Mouse (Mus musculus): ENCODE results near the gene Cdc123. TPM values are rescaled to one million over a fixed set of nuclear protein-coding genes. Genes with fewer than 3 reads are reported as not detected.

The Cdc123 gene
- 182 and 209 TPM in 2 replicates for polyA plus RNA-seq (2012; rRNA removed)
- 296 TPM in 2 replicates for polyA plus RNA-seq (2014; fragmentation: Nextera tagmentation; extraction: Ambion mirVana)

- H3K9ac ChIP-seq (ENCODE audit: low read depth, low read length, severe bottlenecking), result peak within 1 kb of the TSS; percentile 82
- H3K4me3 ChIP-seq (replicated peaks; ENCODE audit: low read length), result peak within 1 kb of the TSS; percentile 79
- WGBS, result under 1% methylated on average over 53 of the region's 53 CpGs
- H3K27me3 ChIP-seq (ENCODE audit: control insufficient read depth, insufficient read depth, low read length), result no peaks in the 10 kb centered on the region
- peak within 1 kb of the TSS; percentile 85 for H3K27ac ChIP-seq (replicated peaks; ENCODE audit: low read depth, low read length)
- peaks cover 12% of the 10 kb centered on the region for H3K4me1 ChIP-seq (ENCODE audit: control insufficient read depth, insufficient read depth, low read length)
- H3K9me3 ChIP-seq (ENCODE audit: control insufficient read depth, low read length), result no peaks in the 10 kb centered on the region
- peak within 1 kb of the TSS; percentile 56 for H3K4me2 ChIP-seq (replicated peaks; ENCODE audit: low read depth, low read length, severe bottlenecking)
- DNase-seq (ENCODE audit: low spot score) (peak; percentile 93), ATAC-seq (ENCODE audit: low FRiP score, low read depth) (peak; percentile 97)
- peak; percentile 72; the same call in 1 of the 2 replicates for TF ChIP-seq POLR2A (IDR thresholded peaks at IDR 0.05; ENCODE audit: borderline replicate concordance, extremely low read depth, insufficient read depth, insufficient read length)
- peaks cover 22% of the 10 kb centered on the region for H3K36me3 ChIP-seq (ENCODE audit: control insufficient read depth, insufficient read depth, low read length)
Observed at GRCm38 (mm10) chr2:5844873-5845631, at the start of gene Cdc123, which contains the start of gene Nudt5. Gene Cdc123 (minus strand): TSS chr2:5845164. Gene Nudt5 (plus strand): TSS chr2:5845019.

- H3K9ac ChIP-seq (ENCODE audit: low read depth, low read length, severe bottlenecking), result peak overlapping the region; percentile 93
Observed at GRCm38 (mm10) chr2:5894296-5894695, 49.3 kb upstream of the Cdc123 start.

GRCm38 (mm10) chr2:5889412-5889811 is 44.4 kb upstream of the Cdc123 start:
- 57% methylated on average over 2 of the region's 2 CpGs for WGBS
- Histone ChIP-seq H3K4me1 (ENCODE audit: control insufficient read depth, insufficient read depth, low read length) (peaks cover 6% of the 10 kb centered on the region; the same call in 1 of the 2 replicates), H3K4me2 (replicated peaks; ENCODE audit: low read depth, low read length, severe bottlenecking) (no peak overlapping the region), H3K27ac (replicated peaks; ENCODE audit: low read depth, low read length) (no peak overlapping the region), H3K27me3 (ENCODE audit: control insufficient read depth, insufficient read depth, low read length) (no peaks in the 10 kb centered on the region), H3K9me3 (ENCODE audit: control insufficient read depth, low read length) (no peaks in the 10 kb centered on the region), H3K9ac (ENCODE audit: low read depth, low read length, severe bottlenecking) (no peak overlapping the region), H3K4me3 (replicated peaks; ENCODE audit: low read length) (no peak overlapping the region), H3K36me3 (ENCODE audit: control insufficient read depth, insufficient read depth, low read length) (peaks cover 63% of the 10 kb centered on the region)
- TF ChIP-seq POLR2A (IDR thresholded peaks at IDR 0.05; ENCODE audit: borderline replicate concordance, extremely low read depth, insufficient read depth, insufficient read length), result no peak
- DNase-seq (ENCODE audit: low spot score) (no peak), ATAC-seq (ENCODE audit: low FRiP score, low read depth) (no peak)

More at GRCm38 (mm10) chr2:5894296-5894695, 49.3 kb upstream of the Cdc123 start:
- H3K27ac ChIP-seq (replicated peaks; ENCODE audit: low read depth, low read length), result no peak overlapping the region; the same call in 1 of the 2 replicates
- no peak for TF ChIP-seq POLR2A (IDR thresholded peaks at IDR 0.05; ENCODE audit: borderline replicate concordance, extremely low read depth, insufficient read depth, insufficient read length)
- peak overlapping the region; percentile 92 for H3K4me3 ChIP-seq (replicated peaks; ENCODE audit: low read length)
- 19% methylated on average over 11 of the region's 11 CpGs for WGBS
- no peaks in the 10 kb centered on the region for H3K27me3 ChIP-seq (ENCODE audit: control insufficient read depth, insufficient read depth, low read length)
- ATAC-seq (ENCODE audit: low FRiP score, low read depth) (no peak), DNase-seq (ENCODE audit: low spot score) (no peak)
- no peaks in the 10 kb centered on the region for H3K9me3 ChIP-seq (ENCODE audit: control insufficient read depth, low read length)
- H3K36me3 ChIP-seq (ENCODE audit: control insufficient read depth, insufficient read depth, low read length), result peaks cover 29% of the 10 kb centered on the region
- peaks cover 6% of the 10 kb centered on the region; the same call in 1 of the 2 replicates for H3K4me1 ChIP-seq (ENCODE audit: control insufficient read depth, insufficient read depth, low read length)
- H3K4me2 ChIP-seq (replicated peaks; ENCODE audit: low read depth, low read length, severe bottlenecking), result peak overlapping the region; percentile 52

GRCm38 (mm10) chr2:5888865-5889264 is 43.9 kb upstream of the Cdc123 start:
- no peak overlapping the region for H3K4me2 ChIP-seq (replicated peaks; ENCODE audit: low read depth, low read length, severe bottlenecking)
- H3K9me3 ChIP-seq (ENCODE audit: control insufficient read depth, low read length), result no peaks in the 10 kb centered on the region
- H3K4me3 ChIP-seq (replicated peaks; ENCODE audit: low read length), result no peak overlapping the region
- WGBS, result 85% methylated on average over 5 of the region's 5 CpGs
- H3K4me1 ChIP-seq (ENCODE audit: control insufficient read depth, insufficient read depth, low read length), result peaks cover 3% of the 10 kb centered on the region; the same call in 1 of the 2 replicates
- H3K36me3 ChIP-seq (ENCODE audit: control insufficient read depth, insufficient read depth, low read length), result peaks cover 66% of the 10 kb centered on the region
- TF ChIP-seq POLR2A (IDR thresholded peaks at IDR 0.05; ENCODE audit: borderline replicate concordance, extremely low read depth, insufficient read depth, insufficient read length), result no peak
- DNase-seq (ENCODE audit: low spot score) (no peak), ATAC-seq (ENCODE audit: low FRiP score, low read depth) (no peak)
- no peaks in the 10 kb centered on the region for H3K27me3 ChIP-seq (ENCODE audit: control insufficient read depth, insufficient read depth, low read length)
- H3K9ac ChIP-seq (ENCODE audit: low read depth, low read length, severe bottlenecking), result no peak overlapping the region
- H3K27ac ChIP-seq (replicated peaks; ENCODE audit: low read depth, low read length), result no peak overlapping the region

- DNase-seq (ENCODE audit: low spot score) (no peak), ATAC-seq (ENCODE audit: low FRiP score, low read depth) (no peak)
- no peaks in the 10 kb centered on the region for H3K9me3 ChIP-seq (ENCODE audit: control insufficient read depth, low read length)
- no peak for TF ChIP-seq POLR2A (IDR thresholded peaks at IDR 0.05; ENCODE audit: borderline replicate concordance, extremely low read depth, insufficient read depth, insufficient read length)
- no peaks in the 10 kb centered on the region for H3K4me1 ChIP-seq (ENCODE audit: control insufficient read depth, insufficient read depth, low read length)
- H3K27me3 ChIP-seq (ENCODE audit: control insufficient read depth, insufficient read depth, low read length), result no peaks in the 10 kb centered on the region
- 68% methylated on average over 3 of the region's 3 CpGs for WGBS
- H3K36me3 ChIP-seq (ENCODE audit: control insufficient read depth, insufficient read depth, low read length), result peaks cover 84% of the 10 kb centered on the region
- H3K27ac ChIP-seq (replicated peaks; ENCODE audit: low read depth, low read length), result no peak overlapping the region
- no peak overlapping the region for H3K9ac ChIP-seq (ENCODE audit: low read depth, low read length, severe bottlenecking)
- H3K4me2 ChIP-seq (replicated peaks; ENCODE audit: low read depth, low read length, severe bottlenecking), result no peak overlapping the region
- H3K4me3 ChIP-seq (replicated peaks; ENCODE audit: low read length), result no peak overlapping the region
Observed at GRCm38 (mm10) chr2:5877446-5877845, 32.5 kb upstream of the Cdc123 start.

All from limb, embryonic 14.5 days (tissue).